Mouse (Mus musculus) WW6 (cell line): ENCODE measurements around the gene Rgl1.

ENCODE experiments used
- DNase-seq: peaks from one replicate; pipeline ENCODE4 v3.0.0-alpha.2; 2013; ENCODE audit warnings: low read depth, low spot score

Rgl1 gene

GRCm38 (mm10) chr1:152615987-152616776 lies 150.0 kb downstream of the Rgl1 start:
- DNase-seq = no peak

GRCm38 (mm10) chr1:152614743-152615380 lies 151.3 kb downstream of the Rgl1 start:
- DNase-seq = no peak

GRCm38 (mm10) chr1:152613158-152613857 lies 152.8 kb downstream of the Rgl1 start:
- DNase-seq = no peak

GRCm38 (mm10) chr1:152612535-152613157 lies 153.5 kb downstream of the Rgl1 start:
- no peak for DNase-seq

GRCm38 (mm10) chr1:152609547-152609946 lies 156.6 kb downstream of the Rgl1 start:
- no peak for DNase-seq

- DNase-seq = no peak
These were observed 157.1 kb downstream of the Rgl1 start for GRCm38 (mm10) chr1:152609006-152609405.

- no peak for DNase-seq
These were observed 158.4 kb downstream of the Rgl1 start for GRCm38 (mm10) chr1:152607765-152608164.

- DNase-seq = no peak
These were observed 159.4 kb downstream of the Rgl1 start for GRCm38 (mm10) chr1:152606727-152607126.

- DNase-seq = no peak
These were observed 160.1 kb downstream of the Rgl1 start for GRCm38 (mm10) chr1:152605895-152606625.

- DNase-seq = no peak
These were observed 162.0 kb downstream of the Rgl1 start for GRCm38 (mm10) chr1:152604147-152604546.

GRCm38 (mm10) chr1:152603628-152604027 lies 162.5 kb downstream of the Rgl1 start:
- DNase-seq = no peak

- DNase-seq = no peak
These were observed 165.7 kb downstream of the Rgl1 start for GRCm38 (mm10) chr1:152600494-152600893.

GRCm38 (mm10) chr1:152599347-152599746 lies 166.8 kb downstream of the Rgl1 start:
- no peak for DNase-seq

- no peak for DNase-seq
These were observed 171.5 kb downstream of the Rgl1 start for GRCm38 (mm10) chr1:152594690-152595089.

GRCm38 (mm10) chr1:152593831-152594549 lies 172.2 kb downstream of the Rgl1 start:
- DNase-seq = no peak

- DNase-seq = no peak
These were observed 172.8 kb downstream of the Rgl1 start for GRCm38 (mm10) chr1:152593382-152593781.

GRCm38 (mm10) chr1:152592609-152593008 lies 173.5 kb downstream of the Rgl1 start:
- DNase-seq = no peak

GRCm38 (mm10) chr1:152591746-152592498 lies 174.2 kb downstream of the Rgl1 start:
- DNase-seq = no peak

GRCm38 (mm10) chr1:152590321-152590720 lies 175.8 kb downstream of the Rgl1 start:
- no peak for DNase-seq
